Mouse (Mus musculus) embryonic facial prominence, embryonic 13.5 days (tissue): Measurements from ENCODE around the gene H6pd. TPM values are rescaled to one million over a fixed set of nuclear protein-coding genes. Genes with fewer than 3 reads are reported as not detected.

ENCODE experiments used
- ATAC-seq: fragments of 200-750 bp; cut with Nextera tagmentation; 2 replicates; pipeline ENCODE4 v1.8.0; 2017; ENCODE audit warnings: low read depth; ENCODE audit not compliant: insufficient number of reproducible peaks, insufficient read depth, low FRiP score, low TSS enrichment
- H3K27ac ChIP-seq: fragments of 300-500 bp; sonication (generic); 2 replicates; pipeline ENCODE4 v1.5.1; 2015; ENCODE audit warnings: moderate library complexity, mild to moderate bottlenecking, inconsistent platforms
- H3K27me3 ChIP-seq: fragments of 300-500 bp; sonication (generic); 2 replicates; pipeline ENCODE4 v1.6.1; 2015; ENCODE audit warnings: mild to moderate bottlenecking, inconsistent platforms
- H3K36me3 ChIP-seq: fragments of 300-500 bp; sonication (generic); 2 replicates; pipeline ENCODE4 v1.6.1; 2015; ENCODE audit warnings: mild to moderate bottlenecking, inconsistent platforms
- H3K4me1 ChIP-seq: fragments of 300-500 bp; sonication (generic); 2 replicates; pipeline ENCODE4 v1.6.1; 2015; ENCODE audit warnings: inconsistent platforms
- H3K4me2 ChIP-seq: fragments of 300-500 bp; sonication (generic); 2 replicates; pipeline ENCODE4 v1.6.1; 2015; ENCODE audit warnings: moderate library complexity, mild to moderate bottlenecking, inconsistent platforms
- H3K4me3 ChIP-seq: fragments of 300-500 bp; sonication (generic); 2 replicates; pipeline ENCODE4 v1.5.1; 2015; ENCODE audit warnings: mild to moderate bottlenecking, inconsistent platforms
- H3K9ac ChIP-seq: fragments of 300-500 bp; sonication (generic); 2 replicates; pipeline ENCODE4 v1.6.1; 2015; ENCODE audit warnings: mild to moderate bottlenecking, inconsistent platforms
- H3K9me3 ChIP-seq: fragments of 300-500 bp; sonication (generic); 2 replicates; pipeline ENCODE4 v1.6.1; 2016; ENCODE audit warnings: inconsistent platforms
- WGBS: fragments of 180-500 bp; shearing (Covaris S2); methylation state at CpG from one replicate; pipeline ENCODE4 v1.1.7; 2015; ENCODE audit warnings: mixed read lengths; 5-methylcytosine and 5-hydroxymethylcytosine counted together
- polyA plus RNA-seq: library from polyadenylated mRNA; unstranded; fragments of >200 nt; fragmentation: Nextera tagmentation; extraction: Ambion mirVana; gene quantifications from 2 replicates; pipeline ENCODE4 v1.2.1, GENCODE M21; 2015

H6pd gene
- polyA plus RNA-seq, 1 experiment from 2014 or later = 7.0 TPM

- no peak for ATAC-seq
- Histone ChIP-seq H3K36me3 (peaks cover 22% of the 10 kb centered on the region), H3K4me2 (no peak overlapping the region), H3K27me3 (no peaks in the 10 kb centered on the region), H3K4me1 (peaks cover 33% of the 10 kb centered on the region), H3K4me3 (no peak overlapping the region), H3K9ac (no peak overlapping the region), H3K9me3 (no peaks in the 10 kb centered on the region), H3K27ac (no peak overlapping the region)
- WGBS = 80% methylated on average over 15 of the region's 15 CpGs
Observed at GRCm38 (mm10) chr4:149982154-149982553, 26.7 kb downstream of the H6pd start.

GRCm38 (mm10) chr4:149979819-149980308 lies 29.0 kb downstream of the H6pd start:
- 0 out of 2 replicates have a peak, but pooled peaks have one; percentile 15 for ATAC-seq
- Histone ChIP-seq H3K9ac (peak overlapping the region; percentile 55; the same call in 1 of the 2 replicates), H3K4me1 (peaks cover 39% of the 10 kb centered on the region), H3K36me3 (peaks cover 22% of the 10 kb centered on the region), H3K9me3 (no peaks in the 10 kb centered on the region), H3K4me3 (peak overlapping the region; percentile 19), H3K4me2 (peak overlapping the region; percentile 56), H3K27me3 (no peaks in the 10 kb centered on the region), H3K27ac (peak overlapping the region; percentile 69; the same call in 1 of the 2 replicates)
- 3% methylated on average over 12 of the region's 12 CpGs for WGBS

DNA sequence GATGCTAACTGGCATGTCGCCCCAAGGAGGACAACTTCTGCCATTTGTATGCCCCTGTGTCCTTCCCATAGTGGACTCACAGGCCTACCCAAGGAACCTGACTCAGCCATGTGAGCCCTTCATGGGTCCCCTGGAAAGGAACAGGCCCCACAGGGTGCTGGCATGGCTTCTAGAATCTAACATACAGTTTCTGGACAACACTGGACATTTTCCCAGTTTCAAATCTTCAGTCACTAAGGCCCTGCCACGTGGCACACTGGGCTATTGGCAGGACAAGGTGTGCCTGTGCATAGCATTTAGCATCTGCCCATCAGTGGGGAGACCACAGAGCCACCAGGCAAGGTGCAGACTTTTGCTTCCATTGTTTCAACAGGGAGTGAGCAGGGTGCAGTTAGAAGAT lies 30.0 kb downstream of the H6pd start:
- no peaks in the 10 kb centered on the region for H3K27me3 ChIP-seq
- ATAC-seq = no peak
- no peak overlapping the region for H3K27ac ChIP-seq
- no peaks in the 10 kb centered on the region for H3K9me3 ChIP-seq
- H3K36me3 ChIP-seq = peaks cover 21% of the 10 kb centered on the region
- WGBS = 77% methylated on average over 2 of the region's 2 CpGs
- H3K4me1 ChIP-seq = peaks cover 41% of the 10 kb centered on the region
- no peak overlapping the region for H3K4me3 ChIP-seq
- peak overlapping the region; percentile 40; the same call in 1 of the 2 replicates for H3K9ac ChIP-seq
- no peak overlapping the region for H3K4me2 ChIP-seq

DNA sequence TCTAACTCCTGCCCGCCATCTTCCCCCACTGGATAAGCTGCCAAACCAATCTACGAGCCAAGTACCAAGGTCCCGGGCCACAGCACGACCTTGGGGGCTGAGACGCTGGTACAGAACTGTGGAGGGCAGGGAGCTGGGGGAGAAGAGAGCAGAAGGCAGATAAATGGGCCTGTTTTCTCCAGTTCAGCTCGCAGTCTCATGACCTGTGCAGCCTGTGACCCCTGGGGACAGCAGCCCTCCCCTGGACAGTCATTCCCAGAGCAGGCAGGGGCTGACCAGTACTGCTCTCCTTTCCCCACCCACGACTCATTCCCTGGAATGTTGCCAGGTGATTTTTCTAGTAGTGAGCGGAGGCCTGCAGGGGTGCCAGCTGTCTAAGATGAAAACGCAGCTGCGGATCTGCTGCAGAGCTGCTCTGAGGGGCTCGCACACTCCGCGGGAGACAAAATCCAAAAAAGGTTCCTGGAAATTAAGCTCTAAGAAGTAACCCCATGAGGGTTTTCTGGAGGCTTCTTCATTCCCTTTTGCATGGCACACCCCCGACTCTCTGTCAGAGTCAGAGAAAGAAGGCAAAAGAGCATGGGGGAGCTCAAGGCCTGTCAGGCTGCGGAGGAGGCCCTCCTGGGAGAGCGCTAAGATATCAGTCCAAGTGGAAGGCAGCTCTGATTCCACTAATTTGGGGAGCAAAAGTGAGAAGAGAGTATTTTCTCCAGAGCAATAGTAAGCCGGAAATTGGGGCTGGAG lies 30.9 kb downstream of the H6pd start:
- Histone ChIP-seq H3K9me3 (no peaks in the 10 kb centered on the region), H3K4me1 (peaks cover 41% of the 10 kb centered on the region), H3K27ac (peak overlapping the region; percentile 57; the same call in 1 of the 2 replicates), H3K9ac (peak overlapping the region; percentile 40; the same call in 1 of the 2 replicates), H3K36me3 (peaks cover 15% of the 10 kb centered on the region), H3K4me2 (0 out of 2 replicates have a peak overlapping the region, but pooled peaks have one; percentile 3), H3K4me3 (no peak overlapping the region), H3K27me3 (no peaks in the 10 kb centered on the region)
- no peak; the same call in 1 of the 2 replicates for ATAC-seq
- WGBS = 45% methylated on average over 17 of the region's 17 CpGs

DNA sequence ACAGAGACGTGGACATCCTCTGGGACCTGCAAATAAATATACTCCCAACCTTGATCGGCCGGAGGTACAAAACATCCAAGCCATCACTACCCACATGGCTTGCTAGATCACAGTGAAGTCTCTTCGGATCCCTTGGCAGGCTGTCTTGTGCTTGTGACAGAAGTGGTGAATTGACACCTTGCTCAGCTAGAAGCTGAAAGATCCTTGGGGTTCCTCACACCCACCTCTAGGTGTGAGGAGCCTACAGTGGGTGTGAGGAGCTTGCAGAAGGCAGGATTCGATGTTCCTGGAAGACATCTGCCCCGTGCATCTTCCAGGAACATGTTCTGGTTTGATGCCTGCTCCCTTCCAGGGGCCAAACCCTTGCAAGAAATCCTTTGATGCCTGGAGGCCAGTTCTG lies 31.6 kb downstream of the H6pd start:
- H3K27ac ChIP-seq = no peak overlapping the region
- ATAC-seq = no peak
- peaks cover 15% of the 10 kb centered on the region for H3K36me3 ChIP-seq
- no peak overlapping the region for H3K4me2 ChIP-seq
- WGBS = 76% methylated on average over 6 of the region's 6 CpGs
- no peak overlapping the region for H3K4me3 ChIP-seq
- peak overlapping the region; percentile 40; the same call in 1 of the 2 replicates for H3K9ac ChIP-seq
- peaks cover 41% of the 10 kb centered on the region for H3K4me1 ChIP-seq
- H3K27me3 ChIP-seq = no peaks in the 10 kb centered on the region
- no peaks in the 10 kb centered on the region for H3K9me3 ChIP-seq

DNA sequence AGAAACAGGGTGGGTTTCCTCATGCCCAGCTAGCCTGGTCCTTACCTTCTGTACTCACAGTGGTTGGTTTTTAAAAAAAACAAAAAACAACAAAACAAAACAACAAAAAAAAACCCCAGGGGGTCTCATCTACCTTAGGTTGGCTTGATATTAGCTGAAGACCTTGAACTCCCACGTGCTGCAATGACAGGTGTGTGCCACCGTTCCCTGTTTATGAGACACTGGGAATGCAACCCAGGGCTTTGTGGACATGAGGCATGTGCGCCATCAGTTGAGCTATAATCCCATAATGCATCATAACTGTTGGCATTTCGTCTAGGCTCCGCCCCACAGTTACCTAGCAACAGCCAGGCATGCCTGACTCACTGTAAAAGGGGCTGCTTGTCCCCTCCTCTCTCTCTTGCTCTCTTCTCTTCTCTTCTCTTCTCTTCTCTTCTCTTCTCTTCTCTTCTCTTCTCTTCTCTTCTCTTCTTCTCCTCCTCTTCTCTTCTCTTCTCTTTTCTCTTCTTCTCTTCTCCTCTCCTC lies 33.0 kb downstream of the H6pd start:
- peaks cover 1% of the 10 kb centered on the region; the same call in 1 of the 2 replicates for H3K36me3 ChIP-seq
- peaks cover 41% of the 10 kb centered on the region for H3K4me1 ChIP-seq
- no peaks in the 10 kb centered on the region for H3K9me3 ChIP-seq
- ATAC-seq = no peak
- no peak overlapping the region for H3K27ac ChIP-seq
- no peaks in the 10 kb centered on the region for H3K27me3 ChIP-seq
- no peak overlapping the region for H3K4me3 ChIP-seq
- H3K4me2 ChIP-seq = no peak overlapping the region
- WGBS = 75% methylated on average over 5 of the region's 5 CpGs
- H3K9ac ChIP-seq = no peak overlapping the region

- Histone ChIP-seq H3K27me3 (no peaks in the 10 kb centered on the region), H3K27ac (no peak overlapping the region), H3K4me2 (no peak overlapping the region), H3K4me1 (peaks cover 37% of the 10 kb centered on the region), H3K4me3 (no peak overlapping the region), H3K36me3 (no peaks in the 10 kb centered on the region), H3K9ac (no peak overlapping the region), H3K9me3 (no peaks in the 10 kb centered on the region)
- 66% methylated on average over 8 of the region's 8 CpGs for WGBS
- ATAC-seq = no peak
Observed at GRCm38 (mm10) chr4:149975291-149975690, 33.5 kb downstream of the H6pd start.

DNA sequence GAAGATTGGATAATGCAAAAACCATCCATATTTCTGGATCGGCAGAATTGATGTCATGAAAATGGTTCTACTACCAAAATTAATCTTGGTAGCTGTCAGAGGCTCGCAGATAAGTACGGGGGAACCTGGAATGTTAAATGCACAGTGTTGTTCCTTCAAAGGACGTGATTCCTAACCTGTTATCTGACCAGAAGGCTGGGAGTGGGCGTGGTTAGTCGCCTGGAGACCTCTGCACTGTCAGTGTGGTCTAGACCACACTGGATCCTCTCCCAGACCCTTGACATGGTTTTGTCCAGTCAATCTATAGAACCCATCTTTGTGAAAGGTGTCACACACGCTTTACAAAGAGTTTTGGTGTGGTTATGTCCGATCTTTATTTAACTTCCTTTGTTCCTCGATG lies 37.4 kb downstream of the H6pd start:
- H3K9ac ChIP-seq = no peak overlapping the region
- H3K9me3 ChIP-seq = no peaks in the 10 kb centered on the region
- no peaks in the 10 kb centered on the region for H3K27me3 ChIP-seq
- H3K4me2 ChIP-seq = no peak overlapping the region
- no peak overlapping the region for H3K27ac ChIP-seq
- H3K4me1 ChIP-seq = peaks cover 20% of the 10 kb centered on the region
- ATAC-seq = no peak
- H3K36me3 ChIP-seq = no peaks in the 10 kb centered on the region
- no peak overlapping the region for H3K4me3 ChIP-seq
- 73% methylated on average over 9 of the region's 9 CpGs for WGBS

- H3K36me3 ChIP-seq = no peaks in the 10 kb centered on the region
- no peak overlapping the region for H3K4me3 ChIP-seq
- H3K27me3 ChIP-seq = no peaks in the 10 kb centered on the region
- 0 out of 2 replicates have a peak overlapping the region, but pooled peaks have one; percentile 7 for H3K4me2 ChIP-seq
- peak overlapping the region; percentile 21; the same call in 1 of the 2 replicates for H3K9ac ChIP-seq
- H3K4me1 ChIP-seq = peaks cover 39% of the 10 kb centered on the region
- no peak for ATAC-seq
- 12% methylated on average over 6 of the region's 6 CpGs for WGBS
- H3K9me3 ChIP-seq = no peaks in the 10 kb centered on the region
- peak overlapping the region; percentile 48 for H3K27ac ChIP-seq
Observed at GRCm38 (mm10) chr4:149968526-149968925, 40.3 kb downstream of the H6pd start.

- 0 out of 2 replicates have a peak overlapping the region, but pooled peaks have one; percentile 7 for H3K27ac ChIP-seq
- H3K9me3 ChIP-seq = no peaks in the 10 kb centered on the region
- no peaks in the 10 kb centered on the region for H3K27me3 ChIP-seq
- no peak overlapping the region for H3K4me2 ChIP-seq
- 81% methylated on average over 9 of the region's 9 CpGs for WGBS
- no peak overlapping the region for H3K9ac ChIP-seq
- H3K36me3 ChIP-seq = no peaks in the 10 kb centered on the region
- no peak overlapping the region for H3K4me3 ChIP-seq
- ATAC-seq = no peak
- peaks cover 39% of the 10 kb centered on the region for H3K4me1 ChIP-seq
Observed at GRCm38 (mm10) chr4:149966963-149967362, 41.9 kb downstream of the H6pd start.

- ATAC-seq = no peak
- H3K9ac ChIP-seq = no peak overlapping the region
- no peak overlapping the region for H3K4me2 ChIP-seq
- no peaks in the 10 kb centered on the region for H3K27me3 ChIP-seq
- H3K4me3 ChIP-seq = no peak overlapping the region
- H3K36me3 ChIP-seq = no peaks in the 10 kb centered on the region
- H3K9me3 ChIP-seq = no peaks in the 10 kb centered on the region
- 0 out of 2 replicates have a peak overlapping the region, but pooled peaks have one; percentile 7 for H3K27ac ChIP-seq
- WGBS = 54% methylated on average over 5 of the region's 5 CpGs
- H3K4me1 ChIP-seq = peaks cover 39% of the 10 kb centered on the region
Observed at GRCm38 (mm10) chr4:149966252-149966651, 42.6 kb downstream of the H6pd start.
